Mouse (Mus musculus): ENCODE results near the gene Rimbp3. TPM values are rescaled to one million over a fixed set of nuclear protein-coding genes. Genes with fewer than 3 reads are reported as not detected.
"Not testable (repeated sequence)": the region's sequence is repeated elsewhere in the genome, so short reads cannot be mapped to it uniquely, and the experiment has no call there.

The Rimbp3 gene
- polyA plus RNA-seq, 1 experiment from 2014 or later = 0.16 TPM

DNA sequence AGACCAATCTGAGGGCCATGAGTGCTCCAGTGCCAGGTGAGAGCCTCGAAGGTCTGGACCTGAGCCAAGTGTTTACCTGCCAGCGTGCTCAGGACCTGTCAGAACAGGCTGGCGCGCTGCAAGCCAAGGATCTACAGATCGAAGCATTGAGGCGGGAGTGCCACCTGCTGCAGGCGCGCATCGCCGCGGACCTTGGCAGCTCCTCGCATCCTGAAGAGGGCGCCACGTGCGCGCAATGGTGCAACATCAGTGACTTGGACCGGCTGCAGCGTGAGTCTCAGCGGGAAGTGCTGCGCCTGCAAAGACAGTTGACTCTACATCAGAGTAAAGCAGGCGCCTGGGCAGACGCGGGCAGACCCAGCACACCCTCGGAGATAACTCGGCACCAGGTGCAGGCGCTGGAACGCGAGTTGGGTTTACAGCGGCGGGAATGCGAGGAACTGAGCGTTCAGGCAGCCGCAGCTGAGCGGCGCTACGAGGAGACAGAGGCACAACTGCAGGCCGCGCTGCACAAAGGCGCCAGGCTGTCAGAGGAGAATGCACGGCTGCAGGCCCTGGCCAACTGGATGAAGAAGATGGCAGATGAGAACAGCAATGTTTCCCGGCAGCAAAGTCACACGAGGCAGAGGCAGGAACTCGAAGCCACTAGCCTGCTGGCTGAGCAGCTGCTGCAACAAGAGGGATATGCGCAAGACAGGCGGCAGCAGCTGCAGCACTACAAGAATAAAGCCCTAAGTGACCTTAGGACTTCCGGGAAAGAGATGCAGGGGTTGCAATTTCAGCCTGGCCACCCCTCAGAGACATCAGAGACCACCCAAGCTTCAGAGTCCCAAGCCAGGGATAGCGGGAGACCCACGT lies 1.8 kb downstream of the Rimbp3 start:
- Histone ChIP-seq H3K4me3 (ENCODE audit: low read length) (peak overlapping the region; percentile 69), H3K9ac (ENCODE audit: low read length) (peak overlapping the region; percentile 67), H3K27ac (ENCODE audit: low read length) (no peak overlapping the region), H3K27me3 (ENCODE audit: control insufficient read depth, insufficient read depth, low read depth, low read length) (peaks cover 29% of the 10 kb centered on the region), H3K4me1 (replicated peaks; ENCODE audit: control insufficient read depth, insufficient read depth, low read length) (peaks cover 16% of the 10 kb centered on the region), H3K36me3 (ENCODE audit: control insufficient read depth, insufficient read depth, low read length) (no peaks in the 10 kb centered on the region), H3K4me2 (ENCODE audit: low read depth, low read length) (peak overlapping the region; percentile 100), H3K9me3 (ENCODE audit: control insufficient read depth, low read length) (0 out of 2 replicates have a peak, but pooled peaks cover 2% of the 10 kb centered on the region)
- peak; percentile 77 for ATAC-seq (ENCODE audit: low read depth)
- 8% methylated on average over 48 of the region's 48 CpGs for WGBS

DNA sequence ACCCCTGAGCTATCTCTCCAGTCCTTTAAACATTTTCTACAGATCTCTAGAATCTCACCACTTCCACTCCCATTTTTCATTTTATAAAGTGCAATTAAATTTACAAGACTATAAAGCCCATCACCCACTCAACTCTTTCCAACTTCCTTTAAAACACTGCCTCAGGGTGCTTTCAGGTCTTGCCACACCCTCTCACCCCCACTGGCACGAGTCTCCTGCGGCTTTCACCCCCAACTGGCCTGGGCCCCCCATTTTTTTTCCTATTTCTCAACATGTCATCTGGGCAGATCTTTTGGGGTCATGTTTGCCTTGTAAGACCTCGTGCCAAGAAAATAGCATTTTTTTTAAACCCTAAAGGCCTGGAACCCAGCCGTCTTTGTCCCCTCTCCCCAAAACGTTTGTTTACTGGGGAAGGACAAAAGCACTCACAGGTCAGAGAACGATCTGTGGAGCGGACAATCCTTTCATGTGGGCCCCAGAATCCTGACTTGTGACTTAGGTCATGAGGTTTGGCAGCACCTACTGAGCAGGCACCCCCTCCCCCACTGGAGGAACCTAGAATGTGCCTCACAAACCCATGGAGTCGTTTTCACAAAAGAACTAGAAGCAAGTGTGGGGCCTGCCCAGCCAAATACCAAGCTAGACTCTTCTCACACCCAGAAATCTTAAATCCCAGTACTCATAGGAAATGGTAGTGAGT lies 8.7 kb downstream of the Rimbp3 start:
- Histone ChIP-seq H3K27me3 (ENCODE audit: control insufficient read depth, insufficient read depth, low read depth, low read length) (no peaks in the 10 kb centered on the region), H3K4me3 (ENCODE audit: low read length) (no peak overlapping the region), H3K4me2 (ENCODE audit: low read depth, low read length) (no peak overlapping the region), H3K9ac (ENCODE audit: low read length) (no peak overlapping the region), H3K27ac (ENCODE audit: low read length) (no peak overlapping the region), H3K9me3 (ENCODE audit: control insufficient read depth, low read length) (0 out of 2 replicates have a peak, but pooled peaks cover 2% of the 10 kb centered on the region), H3K4me1 (replicated peaks; ENCODE audit: control insufficient read depth, insufficient read depth, low read length) (no peaks in the 10 kb centered on the region), H3K36me3 (ENCODE audit: control insufficient read depth, insufficient read depth, low read length) (no peaks in the 10 kb centered on the region)
- no peak for ATAC-seq (ENCODE audit: low read depth)
- WGBS = 33% methylated on average over 8 of the region's 8 CpGs

DNA sequence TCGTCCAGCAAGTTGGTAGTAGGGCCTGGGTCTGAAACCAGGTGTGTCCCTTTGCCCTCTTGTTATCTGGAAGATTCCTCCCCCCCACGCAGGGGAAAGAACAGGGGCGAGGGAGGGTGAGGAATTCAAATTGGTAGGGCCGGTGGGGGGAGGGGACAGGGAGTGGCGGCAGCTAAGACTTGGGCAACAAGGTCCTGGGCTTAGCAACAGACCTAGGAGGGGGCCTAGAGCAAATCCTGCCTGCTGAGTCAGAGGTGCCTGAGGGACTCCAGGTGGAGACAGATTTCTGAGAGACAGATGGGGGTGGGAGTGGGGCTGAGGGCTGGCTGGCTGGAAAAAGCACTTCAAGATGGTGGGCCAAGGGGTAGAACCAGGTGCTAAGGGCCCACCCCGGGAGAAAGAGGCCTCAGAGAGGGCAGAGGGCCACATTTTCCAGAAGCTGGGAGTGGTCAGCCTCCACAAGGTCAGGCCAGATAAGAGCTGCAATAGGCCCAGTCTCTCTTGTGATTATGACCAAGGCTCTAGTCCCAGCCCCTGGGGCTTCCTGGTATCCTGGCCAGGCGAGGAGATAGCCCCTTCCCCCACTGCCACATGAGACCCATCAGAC lies 11.8 kb downstream of the Rimbp3 start:
- Histone ChIP-seq H3K4me3 (ENCODE audit: low read length) (no peak overlapping the region), H3K36me3 (ENCODE audit: control insufficient read depth, insufficient read depth, low read length) (no peaks in the 10 kb centered on the region), H3K4me2 (ENCODE audit: low read depth, low read length) (no peak overlapping the region), H3K9me3 (ENCODE audit: control insufficient read depth, low read length) (no peaks in the 10 kb centered on the region), H3K4me1 (replicated peaks; ENCODE audit: control insufficient read depth, insufficient read depth, low read length) (no peaks in the 10 kb centered on the region), H3K9ac (ENCODE audit: low read length) (no peak overlapping the region), H3K27ac (ENCODE audit: low read length) (no peak overlapping the region), H3K27me3 (ENCODE audit: control insufficient read depth, insufficient read depth, low read depth, low read length) (no peaks in the 10 kb centered on the region)
- ATAC-seq (ENCODE audit: low read depth) = peak; percentile 41
- WGBS = 20% methylated on average over 7 of the region's 7 CpGs

DNA sequence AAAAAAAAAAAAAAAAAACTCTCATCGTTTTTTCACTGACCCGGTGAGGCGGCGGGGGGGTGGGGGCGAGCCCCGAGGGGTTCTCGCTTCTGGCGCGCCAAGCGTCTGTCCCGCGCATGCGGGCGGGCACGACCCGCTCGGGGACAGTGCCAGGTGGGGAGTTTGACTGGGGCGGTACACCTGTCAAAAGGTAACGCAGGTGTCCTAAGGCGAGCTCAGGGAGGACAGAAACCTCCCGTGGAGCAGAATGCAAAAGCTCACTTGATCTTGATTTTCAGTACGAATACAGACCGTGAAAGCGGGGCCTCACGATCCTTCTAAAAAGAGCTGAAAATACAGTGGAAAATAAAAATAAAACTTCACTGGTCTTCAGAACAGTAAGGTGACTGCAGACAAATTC lies 13.8 kb downstream of the Rimbp3 start:
- Histone ChIP-seq H3K27ac (ENCODE audit: low read length) (no peak overlapping the region), H3K4me3 (ENCODE audit: low read length) (no peak overlapping the region), H3K4me1 (replicated peaks; ENCODE audit: control insufficient read depth, insufficient read depth, low read length) (no peaks in the 10 kb centered on the region; the same call in 1 of the 2 replicates), H3K36me3 (ENCODE audit: control insufficient read depth, insufficient read depth, low read length) (no peaks in the 10 kb centered on the region), H3K9me3 (ENCODE audit: control insufficient read depth, low read length) (no peaks in the 10 kb centered on the region), H3K27me3 (ENCODE audit: control insufficient read depth, insufficient read depth, low read depth, low read length) (no peaks in the 10 kb centered on the region), H3K4me2 (ENCODE audit: low read depth, low read length) (no peak overlapping the region), H3K9ac (ENCODE audit: low read length) (no peak overlapping the region)
- ATAC-seq (ENCODE audit: low read depth) = peak; percentile 100
- WGBS = 34% methylated on average over 25 of the region's 25 CpGs

DNA sequence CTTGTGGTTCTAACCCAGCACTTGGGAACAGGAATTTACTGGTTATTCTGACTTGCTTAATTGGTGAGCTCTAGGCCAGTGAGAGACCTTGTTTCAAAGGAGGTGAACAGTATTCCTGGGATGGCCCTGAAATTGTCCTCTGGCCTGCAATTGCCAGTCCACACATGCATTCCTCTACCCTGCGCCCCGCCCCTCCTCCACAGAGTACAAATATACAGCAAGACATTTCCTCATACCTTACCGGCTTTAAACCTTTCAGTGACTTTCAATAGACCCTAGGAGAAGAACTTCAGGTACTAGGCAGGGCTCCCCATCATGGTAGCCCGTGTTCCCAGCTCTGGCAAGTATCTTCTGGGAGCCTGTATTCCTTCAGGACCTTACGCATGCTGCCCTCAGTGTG lies 17.2 kb downstream of the Rimbp3 start:
- Histone ChIP-seq H3K4me1 (replicated peaks; ENCODE audit: control insufficient read depth, insufficient read depth, low read length) (no peaks in the 10 kb centered on the region; the same call in 1 of the 2 replicates), H3K27me3 (ENCODE audit: control insufficient read depth, insufficient read depth, low read depth, low read length) (no peaks in the 10 kb centered on the region), H3K27ac (ENCODE audit: low read length) (peak overlapping the region; percentile 30), H3K9ac (ENCODE audit: low read length) (no peak overlapping the region), H3K4me2 (ENCODE audit: low read depth, low read length) (no peak overlapping the region), H3K4me3 (ENCODE audit: low read length) (no peak overlapping the region), H3K36me3 (ENCODE audit: control insufficient read depth, insufficient read depth, low read length) (no peaks in the 10 kb centered on the region), H3K9me3 (ENCODE audit: control insufficient read depth, low read length) (no peaks in the 10 kb centered on the region; the same call in 1 of the 2 replicates)
- 75% methylated on average over 5 of the region's 5 CpGs for WGBS
- peak; percentile 37 for ATAC-seq (ENCODE audit: low read depth)

DNA sequence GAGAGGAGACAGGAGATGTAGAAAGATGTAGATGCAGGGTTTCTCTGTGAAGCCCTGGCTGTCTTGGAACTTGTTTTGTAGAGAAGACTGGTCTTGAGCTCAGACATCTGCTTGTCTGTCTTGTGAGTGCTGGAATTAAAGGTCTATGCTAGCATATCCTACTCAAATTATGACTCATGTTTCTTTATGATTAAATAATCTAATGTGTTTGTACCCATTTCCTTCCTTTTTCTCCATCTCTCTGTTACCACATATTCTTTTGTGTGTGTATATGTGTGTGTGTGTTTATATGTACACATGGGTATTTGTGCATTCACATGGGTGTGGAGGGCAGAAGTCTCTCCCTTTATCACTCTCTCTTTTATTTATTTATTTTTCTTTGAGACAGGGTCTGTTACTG lies 18.1 kb downstream of the Rimbp3 start:
- Histone ChIP-seq H3K27ac (ENCODE audit: low read length) (no peak overlapping the region), H3K4me1 (replicated peaks; ENCODE audit: control insufficient read depth, insufficient read depth, low read length) (no peaks in the 10 kb centered on the region; the same call in 1 of the 2 replicates), H3K9me3 (ENCODE audit: control insufficient read depth, low read length) (no peaks in the 10 kb centered on the region; the same call in 1 of the 2 replicates), H3K4me2 (ENCODE audit: low read depth, low read length) (no peak overlapping the region), H3K27me3 (ENCODE audit: control insufficient read depth, insufficient read depth, low read depth, low read length) (no peaks in the 10 kb centered on the region), H3K4me3 (ENCODE audit: low read length) (no peak overlapping the region), H3K36me3 (ENCODE audit: control insufficient read depth, insufficient read depth, low read length) (no peaks in the 10 kb centered on the region), H3K9ac (ENCODE audit: low read length) (no peak overlapping the region)
- ATAC-seq (ENCODE audit: low read depth) = no peak

DNA sequence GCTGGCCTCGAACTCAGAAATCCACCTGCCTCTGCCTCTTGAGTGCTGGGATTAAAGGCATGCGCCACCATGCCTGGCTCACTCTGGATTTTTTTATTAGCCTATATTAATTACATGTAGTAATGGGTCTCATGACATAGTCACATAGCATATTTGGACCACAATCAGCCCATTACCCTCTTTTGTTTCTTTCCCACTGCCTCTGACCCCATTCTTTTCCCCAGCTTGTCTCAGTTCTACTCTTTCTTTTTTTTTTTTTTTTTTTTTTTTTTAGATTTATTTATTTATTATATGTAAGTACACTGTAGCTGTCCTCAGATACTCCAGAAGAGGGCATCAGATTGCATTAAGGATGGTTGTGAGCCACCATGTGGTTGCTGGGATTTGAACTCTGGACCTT lies 23.1 kb downstream of the Rimbp3 start:
- not testable (repeated sequence) for ATAC-seq (ENCODE audit: low read depth); H3K4me2 ChIP-seq (ENCODE audit: low read depth, low read length); H3K36me3 ChIP-seq (ENCODE audit: control insufficient read depth, insufficient read depth, low read length); H3K9ac ChIP-seq (ENCODE audit: low read length); H3K27me3 ChIP-seq (ENCODE audit: control insufficient read depth, insufficient read depth, low read depth, low read length); H3K27ac ChIP-seq (ENCODE audit: low read length); H3K9me3 ChIP-seq (ENCODE audit: control insufficient read depth, low read length); H3K4me3 ChIP-seq (ENCODE audit: low read length)
- 94% methylated on average over 2 of the region's 2 CpGs for WGBS
- peaks cover 23% of the 10 kb centered on the region for H3K4me1 ChIP-seq (replicated peaks; ENCODE audit: control insufficient read depth, insufficient read depth, low read length)

DNA sequence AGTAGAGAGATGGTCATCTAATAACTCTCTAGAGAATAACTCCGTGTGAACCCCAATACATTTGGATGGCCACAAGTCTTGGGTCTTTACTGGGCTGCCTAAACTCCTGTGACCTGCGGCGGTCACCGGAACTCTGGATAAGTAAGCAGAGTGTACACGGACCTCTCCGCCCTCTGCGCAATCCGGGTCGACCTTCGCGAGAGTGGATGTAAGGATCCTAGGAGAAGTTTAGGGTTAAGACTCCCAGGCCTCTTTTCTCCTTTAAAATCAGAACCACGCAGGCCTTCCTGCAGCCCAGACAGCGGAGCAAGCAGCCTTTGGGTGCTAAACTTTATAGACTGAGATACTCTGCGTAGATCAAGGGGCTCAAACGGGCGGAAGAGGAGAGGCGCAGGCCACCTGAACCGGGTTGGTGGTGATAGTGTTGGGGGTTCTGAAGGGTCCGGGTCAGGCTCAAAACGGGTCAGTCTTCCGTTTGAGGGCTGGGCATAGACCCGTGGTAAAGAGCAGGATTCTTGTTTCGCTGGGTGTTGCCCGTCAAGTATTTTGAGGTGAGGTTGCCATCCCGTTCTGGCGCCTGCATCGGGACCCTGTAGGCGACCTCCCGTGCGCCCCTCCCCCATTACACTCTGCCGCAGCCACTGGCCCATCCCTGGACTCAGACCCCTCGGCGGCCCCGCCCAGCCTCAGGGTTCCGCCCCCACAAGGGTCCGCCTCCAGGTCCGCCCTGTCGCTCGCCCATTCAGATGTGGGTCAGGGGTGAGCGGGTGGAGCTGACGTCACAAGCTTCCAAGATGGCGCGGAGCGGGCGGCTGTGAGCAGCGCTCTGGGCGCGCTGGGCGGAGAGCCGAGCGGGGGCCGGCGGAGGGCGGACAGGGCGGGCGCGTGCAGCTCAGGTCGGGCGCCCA lies 24.6 kb downstream of the Rimbp3 start, which contains the start of gene Hic2:
Hic2 (plus strand) TSS at position 779 of the 908 bp plus-strand sequence.
- peak; percentile 99 for ATAC-seq (ENCODE audit: low read depth)
- no peaks in the 10 kb centered on the region for H3K36me3 ChIP-seq (ENCODE audit: control insufficient read depth, insufficient read depth, low read length)
- H3K27ac ChIP-seq (ENCODE audit: low read length) = peak within 1 kb of the TSS; percentile 84
- H3K4me1 ChIP-seq (replicated peaks; ENCODE audit: control insufficient read depth, insufficient read depth, low read length) = peaks cover 29% of the 10 kb centered on the region
- no peaks in the 10 kb centered on the region; the same call in 1 of the 2 replicates for H3K9me3 ChIP-seq (ENCODE audit: control insufficient read depth, low read length)
- H3K4me2 ChIP-seq (ENCODE audit: low read depth, low read length) = peak within 1 kb of the TSS; percentile 72
- WGBS = 2% methylated on average over 47 of the region's 59 CpGs
- peak within 1 kb of the TSS; percentile 91 for H3K9ac ChIP-seq (ENCODE audit: low read length)
- no peaks in the 10 kb centered on the region for H3K27me3 ChIP-seq (ENCODE audit: control insufficient read depth, insufficient read depth, low read depth, low read length)
- H3K4me3 ChIP-seq (ENCODE audit: low read length) = peak within 1 kb of the TSS; percentile 86
